10 mouse cellular contexts compared by ENCODE assay signal in genomic region chr17:71088991-71089434, GRCm38 (mm10).
DNase-seq lines count a peak whose midpoint lies in the region; ATAC-seq and TF ChIP-seq lines count a peak whose summit lies in the region.
"Had no signal": no experiment of that assay in that cellular context is flagged by ENCODE, and none has a peak within 500 bp of the region (broad histone marks: within the 10 kb centered on the region; RNA-seq: fewer than 3 reads in every experiment).

No protein-coding gene starts in this region.

- DNase-seq in urinary bladder, postnatal 14 days (ENCODE audit: low spot score), result peak; percentile 67
- no peak for DNase-seq in urinary bladder, postnatal 10 days (ENCODE audit: low spot score)
- DNase-seq in liver, adult 2 months (ENCODE audit: extremely low read depth, low read depth, low spot score), result peak; percentile 100
- peak; percentile 43 for DNase-seq in lung, postnatal 14 days
- no peak for DNase-seq in left cerebral cortex, postnatal 4 days
- DNase-seq in layer of hippocampus, adult 2 months (ENCODE audit: low spot score in 2 of 2), result no peak
- DNase-seq in forebrain, embryonic 14.5 days (ENCODE audit: low spot score), result no peak

- H3K4me3 ChIP-seq in liver, adult 2 months (ENCODE audit: insufficient read depth, low read depth, low read length), result no peak overlapping the region
- no peak overlapping the region for H3K4me3 ChIP-seq in layer of hippocampus, adult 2 months
- H3K4me3 ChIP-seq in forebrain, embryonic 14.5 days (ENCODE audit: low read depth, low read length), result no peak overlapping the region
- H3K4me3 ChIP-seq: hindbrain, embryonic 12.5 days had no signal

- no peak for ATAC-seq in inflammation-experienced regulatory T-cells, adult 6 months
- ATAC-seq in forebrain, embryonic 14.5 days, result no peak

- no peaks in the 10 kb centered on the region for H3K79me2 ChIP-seq in liver, adult 2 months (ENCODE audit: control insufficient read depth, insufficient read depth, low read length)

- H3K9ac ChIP-seq in liver, adult 2 months (ENCODE audit: low read depth, low read length), result peak overlapping the region; percentile 78
- no peak overlapping the region for H3K9ac ChIP-seq in forebrain, embryonic 14.5 days (ENCODE audit: low read length)
- H3K9ac ChIP-seq: hindbrain, embryonic 12.5 days had no signal

- peak overlapping the region; percentile 98 for H3K27ac ChIP-seq in liver, adult 2 months (replicated peaks; ENCODE audit: insufficient read depth, low read depth, low read length)
- no peak overlapping the region for H3K27ac ChIP-seq in layer of hippocampus, adult 2 months
- H3K27ac ChIP-seq in forebrain, embryonic 14.5 days (ENCODE audit: low read depth, low read length), result no peak overlapping the region
- H3K27ac ChIP-seq: hindbrain, embryonic 12.5 days had no signal

- no peak for TF ChIP-seq POLR2A in liver, adult 2 months (IDR thresholded peaks at IDR 0.05; ENCODE audit: extremely low read depth, insufficient read depth, low read length)

- H3K36me3 ChIP-seq in liver, adult 2 months (ENCODE audit: control insufficient read depth, insufficient read depth, low read length), result no peaks in the 10 kb centered on the region
- no peaks in the 10 kb centered on the region for H3K36me3 ChIP-seq in forebrain, embryonic 14.5 days (ENCODE audit: control insufficient read depth, insufficient read depth, low read length)
- H3K36me3 ChIP-seq: hindbrain, embryonic 12.5 days had no signal

- TF ChIP-seq CTCF in liver, adult 2 months (IDR thresholded peaks at IDR 0.05; ENCODE audit: low read depth, low read length), result no peak
- no peak for TF ChIP-seq CTCF in layer of hippocampus, adult 2 months (conservative IDR thresholded peaks at IDR 0.05)

- intact Hi-C loops in left cerebral cortex, postnatal 4 days (cut with DNase I), result no loop called here

- H3K9me3 ChIP-seq in forebrain, embryonic 14.5 days (replicated peaks; ENCODE audit: control insufficient read depth, low read length), result no peaks in the 10 kb centered on the region
- H3K9me3 ChIP-seq: hindbrain, embryonic 12.5 days had no signal

- H3K27me3 ChIP-seq in liver, adult 2 months (ENCODE audit: control insufficient read depth, insufficient read depth, low read length), result no peaks in the 10 kb centered on the region
- H3K27me3 ChIP-seq in forebrain, embryonic 14.5 days (replicated peaks; ENCODE audit: control insufficient read depth, insufficient read depth, low read length), result no peaks in the 10 kb centered on the region
- H3K27me3 ChIP-seq: hindbrain, embryonic 12.5 days had no signal

- 21% methylated on average over 9 of the region's 9 CpGs for WGBS in liver, adult 2 months
- WGBS in forebrain, embryonic 14.5 days, result 87% methylated on average over 9 of the region's 9 CpGs

- peaks cover 29% of the 10 kb centered on the region for H3K4me1 ChIP-seq in liver, adult 2 months (ENCODE audit: control insufficient read depth, insufficient read depth, low read length)
- H3K4me1 ChIP-seq in forebrain, embryonic 14.5 days (ENCODE audit: control insufficient read depth, insufficient read depth, low read length), result no peaks in the 10 kb centered on the region
- H3K4me1 ChIP-seq: hindbrain, embryonic 12.5 days had no signal

- H3K4me2 ChIP-seq in forebrain, embryonic 14.5 days (ENCODE audit: low read length), result no peak overlapping the region
- H3K4me2 ChIP-seq: hindbrain, embryonic 12.5 days; midbrain, embryonic 11.5 days had no signal

Comparison
In these comparisons a context has a peak if more than half of its experiments do, and no peak if none do; other contexts are left out.
1. DNase-seq: peak in urinary bladder, postnatal 14 days (single experiment), liver, adult 2 months (single experiment) and lung, postnatal 14 days (single experiment); none in urinary bladder, postnatal 10 days (single experiment), left cerebral cortex, postnatal 4 days (single experiment), layer of hippocampus, adult 2 months (0 of 2) and forebrain, embryonic 14.5 days (single experiment).